Mouse (Mus musculus) stomach, postnatal 0 days (tissue): ENCODE results near the gene Aldh1l1. TPM values are rescaled to one million over a fixed set of nuclear protein-coding genes. Genes with fewer than 3 reads are reported as not detected.

Experiments
- ATAC-seq: fragments of 200-750 bp; cut with Nextera tagmentation; 2 replicates; pipeline ENCODE4 v1.8.0; 2017; ENCODE audit not compliant: low FRiP score, low TSS enrichment
- DNase-seq: peaks from one replicate; pipeline ENCODE4 v3.0.0-alpha.2; 2016; ENCODE audit warnings: low spot score
- H3K27ac ChIP-seq: fragments of 300-500 bp; sonication (generic); replicated peaks from 2 replicates; pipeline ENCODE4 v1.5.1; 2014; ENCODE audit warnings: mild to moderate bottlenecking, control low read depth
- H3K27me3 ChIP-seq: fragments of 300-500 bp; sonication (generic); 2 replicates; pipeline ENCODE4 v1.6.1; 2014; ENCODE audit warnings: low read length; ENCODE audit not compliant: control insufficient read depth, insufficient read depth
- H3K36me3 ChIP-seq: fragments of 300-500 bp; sonication (generic); 2 replicates; pipeline ENCODE4 v1.6.1; 2014; ENCODE audit warnings: low read length, mixed read lengths; ENCODE audit not compliant: control insufficient read depth, insufficient read depth
- H3K4me1 ChIP-seq: fragments of 300-500 bp; sonication (generic); replicated peaks from 2 replicates; pipeline ENCODE4 v1.6.1; 2014; ENCODE audit warnings: antibody characterized with exemption; ENCODE audit not compliant: control insufficient read depth, insufficient read depth
- H3K4me2 ChIP-seq: fragments of 300-500 bp; sonication (generic); replicated peaks from 2 replicates; pipeline ENCODE4 v1.6.1; 2014; ENCODE audit warnings: low read depth, mild to moderate bottlenecking, control low read depth, moderate library complexity
- H3K4me3 ChIP-seq: fragments of 300-500 bp; sonication (generic); 2 replicates; pipeline ENCODE4 v1.5.1; 2014; ENCODE audit warnings: low read depth, low read length, control low read depth
- H3K9ac ChIP-seq: fragments of 300-500 bp; sonication (generic); 2 replicates; pipeline ENCODE4 v1.6.1; 2014; ENCODE audit warnings: mild to moderate bottlenecking, low read length, control low read depth, mixed read lengths
- H3K9me3 ChIP-seq: fragments of 300-500 bp; sonication (generic); 2 replicates; pipeline ENCODE4 v1.6.1; 2016; ENCODE audit warnings: low read length; ENCODE audit not compliant: control insufficient read depth
- CTCF ChIP-seq: IDR thresholded peaks from 2 replicates; pipeline ENCODE4 v1.5.1; 2016; ENCODE audit warnings: antibody characterized with exemption, low read depth, mild to moderate bottlenecking, moderate library complexity
- EP300 ChIP-seq: optimal IDR thresholded peaks from 2 replicates; pipeline ENCODE3; 2016; ENCODE audit warnings: antibody characterized with exemption
- WGBS: fragments of 180-500 bp; shearing (Covaris S2); extraction: QIAGEN DNeasy Blood & Tissue Kit; methylation state at CpG from one replicate; pipeline ENCODE4 v1.1.7; 2014; 5-methylcytosine and 5-hydroxymethylcytosine counted together
- polyA plus RNA-seq: library from polyadenylated mRNA; unstranded; fragments of >200 nt; fragmentation: Nextera tagmentation; extraction: Ambion mirVana; gene quantifications from 2 replicates; pipeline ENCODE4 v1.2.1, GENCODE M21; 2015

The Aldh1l1 gene
- polyA plus RNA-seq, 1 experiment from 2014 or later = 6.6 TPM

GRCm38 (mm10) chr6:90505906-90506305 is 19.7 kb downstream of the Aldh1l1 start:
- H3K36me3 ChIP-seq = no peaks in the 10 kb centered on the region
- H3K4me3 ChIP-seq = no peak overlapping the region
- DNase-seq = no peak
- 0 out of 2 replicates have a peak, but pooled peaks cover 5% of the 10 kb centered on the region for H3K4me1 ChIP-seq
- no peak overlapping the region for H3K4me2 ChIP-seq
- peak overlapping the region; percentile 87 for H3K27ac ChIP-seq
- H3K9ac ChIP-seq = no peak overlapping the region
- no peaks in the 10 kb centered on the region for H3K9me3 ChIP-seq
- no peaks in the 10 kb centered on the region for H3K27me3 ChIP-seq
- 16% methylated on average over 6 of the region's 6 CpGs for WGBS
- TF ChIP-seq CTCF (no peak), EP300 (no peak)
- no peak for ATAC-seq

- H3K27ac ChIP-seq = peak overlapping the region; percentile 87
- no peaks in the 10 kb centered on the region for H3K36me3 ChIP-seq
- 0 out of 2 replicates have a peak, but pooled peaks cover 5% of the 10 kb centered on the region for H3K4me1 ChIP-seq
- H3K4me3 ChIP-seq = no peak overlapping the region
- H3K9ac ChIP-seq = peak overlapping the region; percentile 35; the same call in 1 of the 2 replicates
- H3K9me3 ChIP-seq = no peaks in the 10 kb centered on the region
- DNase-seq = peak; percentile 85
- 0 out of 2 replicates have a peak, but pooled peaks have one; percentile 5 for TF ChIP-seq CTCF
- TF ChIP-seq EP300 = no peak
- peak overlapping the region; percentile 29 for H3K4me2 ChIP-seq
- ATAC-seq = peak; percentile 79
- 18% methylated on average over 16 of the region's 16 CpGs for WGBS
- H3K27me3 ChIP-seq = no peaks in the 10 kb centered on the region
These were observed 20.6 kb downstream of the Aldh1l1 start for GRCm38 (mm10) chr6:90506673-90507311.

GRCm38 (mm10) chr6:90507443-90507842 is 21.2 kb downstream of the Aldh1l1 start:
- TF ChIP-seq CTCF = no peak
- TF ChIP-seq EP300 = no peak
- Histone ChIP-seq H3K27me3 (no peaks in the 10 kb centered on the region), H3K9ac (no peak overlapping the region), H3K4me2 (no peak overlapping the region), H3K4me1 (0 out of 2 replicates have a peak, but pooled peaks cover 5% of the 10 kb centered on the region), H3K4me3 (no peak overlapping the region), H3K36me3 (no peaks in the 10 kb centered on the region), H3K9me3 (no peaks in the 10 kb centered on the region), H3K27ac (peak overlapping the region; percentile 87)
- ATAC-seq (no peak), DNase-seq (no peak)

- no peaks in the 10 kb centered on the region for H3K27me3 ChIP-seq
- 33% methylated on average over 4 of the region's 4 CpGs for WGBS
- H3K4me1 ChIP-seq = 0 out of 2 replicates have a peak, but pooled peaks cover 5% of the 10 kb centered on the region
- H3K4me3 ChIP-seq = no peak overlapping the region
- H3K36me3 ChIP-seq = no peaks in the 10 kb centered on the region
- H3K4me2 ChIP-seq = no peak overlapping the region
- no peaks in the 10 kb centered on the region for H3K9me3 ChIP-seq
- H3K9ac ChIP-seq = no peak overlapping the region
- H3K27ac ChIP-seq = peak overlapping the region; percentile 31
- DNase-seq (peak; percentile 42), ATAC-seq (peak; percentile 59; the same call in 1 of the 2 replicates)
- TF ChIP-seq CTCF (no peak), EP300 (no peak)
These were observed 22.0 kb downstream of the Aldh1l1 start for GRCm38 (mm10) chr6:90508197-90508624.

GRCm38 (mm10) chr6:90509085-90509484 is 22.9 kb downstream of the Aldh1l1 start:
- 47% methylated on average over 6 of the region's 6 CpGs for WGBS
- TF ChIP-seq EP300 (no peak), CTCF (no peak)

GRCm38 (mm10) chr6:90512416-90512815 is 26.2 kb downstream of the Aldh1l1 start:
- 0 out of 2 replicates have a peak, but pooled peaks cover 2% of the 10 kb centered on the region for H3K4me1 ChIP-seq
- H3K27me3 ChIP-seq = no peaks in the 10 kb centered on the region
- H3K4me3 ChIP-seq = no peak overlapping the region
- DNase-seq (no peak), ATAC-seq (no peak)
- WGBS = 80% methylated on average over 5 of the region's 5 CpGs
- no peak overlapping the region for H3K9ac ChIP-seq
- TF ChIP-seq EP300 (no peak), CTCF (no peak)
- no peak overlapping the region for H3K4me2 ChIP-seq
- H3K27ac ChIP-seq = no peak overlapping the region
- no peaks in the 10 kb centered on the region for H3K36me3 ChIP-seq
- no peaks in the 10 kb centered on the region for H3K9me3 ChIP-seq

More at GRCm38 (mm10) chr6:90509085-90509484, 22.9 kb downstream of the Aldh1l1 start:
- Histone ChIP-seq H3K9ac (no peak overlapping the region), H3K27me3 (no peaks in the 10 kb centered on the region), H3K4me2 (no peak overlapping the region), H3K9me3 (no peaks in the 10 kb centered on the region), H3K4me1 (0 out of 2 replicates have a peak, but pooled peaks cover 5% of the 10 kb centered on the region), H3K36me3 (no peaks in the 10 kb centered on the region), H3K27ac (no peak overlapping the region), H3K4me3 (no peak overlapping the region)
- DNase-seq (peak; percentile 54), ATAC-seq (no peak)
